Mouse (Mus musculus) gonadal fat pad, adult 2 months (tissue): ENCODE results near the gene Akt3. TPM values are rescaled to one million over a fixed set of nuclear protein-coding genes. Genes with fewer than 3 reads are reported as not detected.

Experiments used
- DNase-seq: peaks from one replicate; pipeline ENCODE4 v3.0.0-alpha.2; 2012; ENCODE audit warnings: low read depth
- polyA plus RNA-seq: library from polyadenylated mRNA; depleted of rRNA; stranded (reverse); fragments of >200 nt; gene quantifications from 2 replicates; pipeline ENCODE4 v1.2.3, GENCODE M21; 2012

Akt3 gene
- polyA plus RNA-seq, 1 experiment = 4.1 TPM

GRCm38 (mm10) chr1:177010607-177011302 is 247.2 kb downstream of the Akt3 start:
- no peak for DNase-seq

GRCm38 (mm10) chr1:177010041-177010440 is 248.0 kb downstream of the Akt3 start:
- DNase-seq = no peak

- DNase-seq = no peak
Observed at GRCm38 (mm10) chr1:177008777-177009176, 249.2 kb downstream of the Akt3 start.

- DNase-seq = no peak
Observed at GRCm38 (mm10) chr1:177007405-177007804, 250.6 kb downstream of the Akt3 start.

GRCm38 (mm10) chr1:177004041-177004741 is 253.8 kb downstream of the Akt3 start:
- no peak for DNase-seq

GRCm38 (mm10) chr1:177002951-177003350 is 255.1 kb downstream of the Akt3 start:
- DNase-seq = no peak

GRCm38 (mm10) chr1:176999011-176999410 is 259.0 kb downstream of the Akt3 start:
- no peak for DNase-seq

GRCm38 (mm10) chr1:176997711-176998689 is 260.0 kb downstream of the Akt3 start:
- no peak for DNase-seq

GRCm38 (mm10) chr1:176997254-176997653 is 260.7 kb downstream of the Akt3 start:
- DNase-seq = no peak

- DNase-seq = no peak
Observed at GRCm38 (mm10) chr1:176996630-176997201, 261.3 kb downstream of the Akt3 start.

GRCm38 (mm10) chr1:176996166-176996565 is 261.8 kb downstream of the Akt3 start:
- no peak for DNase-seq

GRCm38 (mm10) chr1:176995419-176995775 is 262.6 kb downstream of the Akt3 start:
- DNase-seq = no peak

GRCm38 (mm10) chr1:176994707-176995418 is 263.1 kb downstream of the Akt3 start:
- DNase-seq = no peak

- no peak for DNase-seq
Observed at GRCm38 (mm10) chr1:176994087-176994486, 263.9 kb downstream of the Akt3 start.

GRCm38 (mm10) chr1:176993141-176994010 is 264.6 kb downstream of the Akt3 start:
- DNase-seq = no peak

GRCm38 (mm10) chr1:176992517-176992916 is 265.5 kb downstream of the Akt3 start:
- no peak for DNase-seq

- DNase-seq = no peak
Observed at GRCm38 (mm10) chr1:176991473-176991872, 266.5 kb downstream of the Akt3 start.

- no peak for DNase-seq
Observed at GRCm38 (mm10) chr1:176986990-176987740, 270.8 kb downstream of the Akt3 start.

GRCm38 (mm10) chr1:176986275-176986674 is 271.7 kb downstream of the Akt3 start:
- DNase-seq = no peak
